Mouse (Mus musculus) forebrain, embryonic 10.5 days (tissue): ENCODE measurements around the gene Lgr4. TPM values are rescaled to one million over a fixed set of nuclear protein-coding genes. Genes with fewer than 3 reads are reported as not detected.

Experiments used
- DNase-seq: peaks from one replicate; pipeline ENCODE4 v3.0.0-alpha.2; 2017; ENCODE audit warnings: low spot score; ENCODE audit errors: extremely low spot score
- H3K27ac ChIP-seq: fragments of 300-500 bp; sonication (generic); 2 replicates; pipeline ENCODE4 v1.5.1; 2016; ENCODE audit warnings: mild to moderate bottlenecking
- H3K27me3 ChIP-seq: fragments of 300-500 bp; sonication (generic); 2 replicates; pipeline ENCODE4 v1.6.1; 2016; ENCODE audit warnings: mild to moderate bottlenecking; ENCODE audit not compliant: poor library complexity, severe bottlenecking
- H3K36me3 ChIP-seq: fragments of 300-500 bp; sonication (generic); replicated peaks from 2 replicates; pipeline ENCODE4 v1.6.1; 2016; ENCODE audit warnings: mild to moderate bottlenecking, moderate library complexity
- H3K4me1 ChIP-seq: fragments of 300-500 bp; sonication (generic); 2 replicates; pipeline ENCODE4 v1.6.1; 2016
- H3K4me3 ChIP-seq: fragments of 300-500 bp; sonication (generic); 2 replicates; pipeline ENCODE4 v1.5.1; 2016; ENCODE audit warnings: mild to moderate bottlenecking, moderate library complexity
- H3K9me3 ChIP-seq: fragments of 300-500 bp; sonication (generic); 2 replicates; pipeline ENCODE4 v1.6.1; 2016; ENCODE audit warnings: mild to moderate bottlenecking, moderate library complexity
- WGBS: fragments of 180-500 bp; shearing (Covaris S2); methylation state at CpG from one replicate; pipeline ENCODE4 v1.1.7; 2016; 5-methylcytosine and 5-hydroxymethylcytosine counted together
- polyA plus RNA-seq: library from polyadenylated mRNA; unstranded; fragments of >200 nt; fragmentation: Nextera tagmentation; extraction: Ambion mirVana; gene quantifications from 2 replicates; pipeline ENCODE4 v1.2.1, GENCODE M21; 2016

Lgr4 gene
- polyA plus RNA-seq, 1 experiment from 2014 or later: 7.2 TPM

GRCm38 (mm10) chr2:110020430-110020829, 103.0 kb downstream of the Lgr4 start:
- WGBS: 95% methylated on average over 1 of the region's 1 CpGs
- no peaks in the 10 kb centered on the region; the same call in 1 of the 2 replicates for H3K9me3 ChIP-seq
- H3K4me1 ChIP-seq: peaks cover 26% of the 10 kb centered on the region
- no peak overlapping the region for H3K27ac ChIP-seq
- H3K27me3 ChIP-seq: no peaks in the 10 kb centered on the region
- DNase-seq: no peak
- peaks cover 48% of the 10 kb centered on the region for H3K36me3 ChIP-seq
- no peak overlapping the region for H3K4me3 ChIP-seq

- WGBS: 51% methylated on average over 4 of the region's 4 CpGs
- Histone ChIP-seq H3K27me3 (no peaks in the 10 kb centered on the region), H3K4me3 (no peak overlapping the region), H3K4me1 (peaks cover 4% of the 10 kb centered on the region; the same call in 1 of the 2 replicates), H3K9me3 (no peaks in the 10 kb centered on the region), H3K36me3 (peaks cover 44% of the 10 kb centered on the region), H3K27ac (no peak overlapping the region)
- no peak for DNase-seq
These were observed 118.8 kb downstream of the Lgr4 start for GRCm38 (mm10) chr2:110036265-110036664.

- H3K27me3 ChIP-seq: no peaks in the 10 kb centered on the region
- H3K4me1 ChIP-seq: peaks cover 4% of the 10 kb centered on the region; the same call in 1 of the 2 replicates
- no peak for DNase-seq
- 83% methylated on average over 4 of the region's 4 CpGs for WGBS
- no peak overlapping the region for H3K27ac ChIP-seq
- no peak overlapping the region for H3K4me3 ChIP-seq
- H3K36me3 ChIP-seq: peaks cover 47% of the 10 kb centered on the region
- H3K9me3 ChIP-seq: no peaks in the 10 kb centered on the region
These were observed 119.2 kb downstream of the Lgr4 start for GRCm38 (mm10) chr2:110036665-110037064.

- Histone ChIP-seq H3K9me3 (no peaks in the 10 kb centered on the region), H3K27me3 (no peaks in the 10 kb centered on the region), H3K36me3 (peaks cover 47% of the 10 kb centered on the region), H3K27ac (no peak overlapping the region), H3K4me3 (no peak overlapping the region), H3K4me1 (peaks cover 4% of the 10 kb centered on the region; the same call in 1 of the 2 replicates)
- WGBS: 97% methylated on average over 2 of the region's 2 CpGs
- DNase-seq: no peak
These were observed 119.8 kb downstream of the Lgr4 start for GRCm38 (mm10) chr2:110037221-110037620.

GRCm38 (mm10) chr2:110038341-110038740, 120.9 kb downstream of the Lgr4 start:
- Histone ChIP-seq H3K27ac (no peak overlapping the region), H3K27me3 (no peaks in the 10 kb centered on the region), H3K36me3 (peaks cover 45% of the 10 kb centered on the region), H3K9me3 (no peaks in the 10 kb centered on the region), H3K4me1 (peaks cover 4% of the 10 kb centered on the region; the same call in 1 of the 2 replicates), H3K4me3 (no peak overlapping the region)
- 93% methylated on average over 5 of the region's 5 CpGs for WGBS
- no peak for DNase-seq

GRCm38 (mm10) chr2:110042861-110043760, 125.7 kb downstream of the Lgr4 start:
- WGBS: 82% methylated on average over 5 of the region's 5 CpGs
- Histone ChIP-seq H3K4me1 (no peaks in the 10 kb centered on the region), H3K27me3 (no peaks in the 10 kb centered on the region), H3K27ac (no peak overlapping the region), H3K9me3 (no peaks in the 10 kb centered on the region), H3K36me3 (peaks cover 38% of the 10 kb centered on the region), H3K4me3 (no peak overlapping the region)
- no peak for DNase-seq

GRCm38 (mm10) chr2:110058424-110058823, 141.0 kb downstream of the Lgr4 start:
- peaks cover 8% of the 10 kb centered on the region; the same call in 1 of the 2 replicates for H3K4me1 ChIP-seq
- no peak overlapping the region for H3K4me3 ChIP-seq
- H3K27me3 ChIP-seq: no peaks in the 10 kb centered on the region
- no peaks in the 10 kb centered on the region for H3K9me3 ChIP-seq
- no peak for DNase-seq
- 49% methylated on average over 4 of the region's 4 CpGs for WGBS
- H3K27ac ChIP-seq: no peak overlapping the region
- no peaks in the 10 kb centered on the region for H3K36me3 ChIP-seq

- no peaks in the 10 kb centered on the region for H3K9me3 ChIP-seq
- H3K27me3 ChIP-seq: no peaks in the 10 kb centered on the region
- no peaks in the 10 kb centered on the region for H3K36me3 ChIP-seq
- H3K4me3 ChIP-seq: no peak overlapping the region
- DNase-seq: no peak
- peaks cover 6% of the 10 kb centered on the region; the same call in 1 of the 2 replicates for H3K4me1 ChIP-seq
- 90% methylated on average over 1 of the region's 1 CpGs for WGBS
- no peak overlapping the region for H3K27ac ChIP-seq
These were observed 145.7 kb downstream of the Lgr4 start for GRCm38 (mm10) chr2:110063131-110063530.

Other genes starting within 250 kb of the Lgr4 start
- gene Bdnf, start 242.9 kb upstream of the Lgr4 start, polyA plus RNA-seq: 1.9 TPM in 2 replicates
- 90.6 and 93.6 TPM in 2 replicates for gene Lin7c, start 26.8 kb upstream of the Lgr4 start, polyA plus RNA-seq
- gene Ccdc34, start 100.2 kb downstream of the Lgr4 start, polyA plus RNA-seq: 58.9 and 63.7 TPM in 2 replicates